Mouse (Mus musculus) CD4-positive naive resting alpha-beta T cell, adult 76 days (primary cell): ENCODE results near the gene Vmn1r155. TPM values are rescaled to one million over a fixed set of nuclear protein-coding genes. Genes with fewer than 3 reads are reported as not detected.

Experiments used
- total RNA-seq: library from RNA; stranded (reverse); gene quantifications from one replicate; pipeline ENCODE4 v1.2.4, GENCODE M21; 2023

The Vmn1r155 gene
- total RNA-seq: not detected

DNA sequence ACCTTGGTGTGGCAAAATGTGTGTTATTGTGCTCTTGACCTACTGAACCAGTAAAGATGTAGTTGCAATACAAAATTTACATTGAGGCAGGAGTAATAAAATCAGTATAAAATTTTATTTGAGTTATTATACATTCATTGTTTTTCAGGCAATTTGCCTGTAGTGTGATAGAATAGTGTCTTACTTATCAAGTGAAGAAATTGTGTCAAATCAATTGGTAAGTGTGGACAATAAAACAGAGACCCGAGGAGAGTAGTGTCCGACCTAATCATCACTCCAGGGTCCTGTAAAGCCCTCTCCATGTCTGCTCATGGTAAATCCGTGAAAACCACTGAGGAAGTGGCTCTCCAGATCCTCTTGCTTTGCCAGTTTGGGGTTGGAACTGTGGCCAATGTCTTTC lies at the start of gene Vmn1r155:
Gene Vmn1r155, plus strand, starts transcription at position 301 of the 400 bp plus-strand sequence.

DNA sequence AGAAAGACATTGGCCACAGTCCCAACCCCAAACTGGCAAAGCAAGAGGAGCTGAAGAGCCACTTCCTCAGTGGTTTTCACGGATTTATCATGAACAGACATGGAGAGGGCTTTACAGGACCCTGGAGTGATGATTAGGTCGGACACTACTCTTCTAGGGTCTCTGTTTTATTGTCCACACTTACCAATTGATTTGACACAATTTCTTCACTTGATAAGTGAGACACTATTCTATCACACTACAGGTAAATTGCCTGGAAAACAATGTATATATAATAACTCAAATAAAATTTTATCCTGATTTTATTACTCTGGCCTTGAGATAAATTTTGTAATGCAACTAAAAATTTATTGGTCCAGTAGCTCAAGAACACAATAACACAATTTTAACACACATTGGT lies 34.4 kb downstream of the Vmn1r155 start, which contains the start of gene Gm8693:
Gene Gm8693, minus strand, starts transcription at position 101 of the 400 bp plus-strand sequence.

Other genes with a start within 250 kb of the Vmn1r155 start
- not detected for gene Vmn1r148, start 244.4 kb upstream of the Vmn1r155 start, total RNA-seq
- gene Vmn1r149, start 219.8 kb upstream of the Vmn1r155 start, total RNA-seq: not detected
- not detected for gene Gm10665, start 193.9 kb upstream of the Vmn1r155 start, total RNA-seq
- gene Vmn1r151, start 158.3 kb upstream of the Vmn1r155 start, total RNA-seq: not detected
- gene Vmn1r152, start 135.1 kb upstream of the Vmn1r155 start, total RNA-seq: not detected
- gene Gm8677, start 123.1 kb upstream of the Vmn1r155 start, total RNA-seq: not detected
- gene Gm4201, start 92.7 kb upstream of the Vmn1r155 start, total RNA-seq: not detected
- gene Gm4565, start 69.9 kb upstream of the Vmn1r155 start, total RNA-seq: not detected
- gene Gm8693, start 34.3 kb downstream of the Vmn1r155 start, total RNA-seq: not detected
- not detected for gene Gm4567, start 61.7 kb downstream of the Vmn1r155 start, total RNA-seq
- gene Vmn1r157, start 103.7 kb downstream of the Vmn1r155 start, total RNA-seq: not detected
- not detected for gene Vmn1r158, start 132.8 kb downstream of the Vmn1r155 start, total RNA-seq
- gene Vmn1r159, start 185.6 kb downstream of the Vmn1r155 start, total RNA-seq: not detected
- gene Vmn1r160, start 213.2 kb downstream of the Vmn1r155 start, total RNA-seq: not detected